Mouse (Mus musculus) brown adipose tissue, adult 24 weeks (tissue): Measurements from ENCODE around the gene Nanp. TPM values are rescaled to one million over a fixed set of nuclear protein-coding genes. Genes with fewer than 3 reads are reported as not detected.
A peak's percentile ranks its signal among the peaks of the same experiment; 100 is the strongest.

Experiments
- H3K27ac ChIP-seq: fragments of 200-500 bp; replicated peaks from 2 replicates; pipeline ENCODE4 v1.5.1; 2012; ENCODE audit warnings: low read depth, mild to moderate bottlenecking, low read length
- H3K4me1 ChIP-seq: fragments of 200-500 bp; 2 replicates; pipeline ENCODE4 v1.6.1; 2012; ENCODE audit warnings: low read length, mixed read lengths; ENCODE audit not compliant: control insufficient read depth, insufficient read depth, insufficient read length
- H3K4me3 ChIP-seq: fragments of 200-500 bp; 2 replicates; pipeline ENCODE4 v1.5.1; 2012; ENCODE audit warnings: low read depth, mild to moderate bottlenecking, low read length, moderate library complexity; ENCODE audit not compliant: insufficient read depth
- polyA plus RNA-seq: library from polyadenylated mRNA; stranded (reverse); fragments of >200 nt; gene quantifications from 2 replicates; pipeline ENCODE4 v1.2.4, GENCODE M21; 2012; ENCODE audit not compliant: missing spikeins, insufficient read depth, insufficient read length

Gene Nanp
- polyA plus RNA-seq, 1 experiment, result 2.1 TPM

- peaks cover 5% of the 10 kb centered on the region for H3K4me1 ChIP-seq
- H3K4me3 ChIP-seq, result peak overlapping the region; percentile 74
- H3K27ac ChIP-seq, result no peak overlapping the region
These were observed 31.2 kb downstream of the Nanp start for GRCm38 (mm10) chr2:151008006-151008405.

- no peak overlapping the region for H3K4me3 ChIP-seq
These were observed 32.8 kb downstream of the Nanp start for GRCm38 (mm10) chr2:151006281-151006945.

GRCm38 (mm10) chr2:151004390-151004789 is 34.8 kb downstream of the Nanp start:
- Histone ChIP-seq H3K4me3 (no peak overlapping the region), H3K27ac (no peak overlapping the region), H3K4me1 (peaks cover 5% of the 10 kb centered on the region)

More at GRCm38 (mm10) chr2:151006281-151006945, 32.8 kb downstream of the Nanp start:
- Histone ChIP-seq H3K27ac (no peak overlapping the region), H3K4me1 (peaks cover 5% of the 10 kb centered on the region)

GRCm38 (mm10) chr2:151003796-151004195 is 35.4 kb downstream of the Nanp start:
- H3K4me3 ChIP-seq, result no peak overlapping the region
- peaks cover 5% of the 10 kb centered on the region for H3K4me1 ChIP-seq
- no peak overlapping the region for H3K27ac ChIP-seq

- Histone ChIP-seq H3K27ac (no peak overlapping the region), H3K4me1 (peaks cover 2% of the 10 kb centered on the region; the same call in 1 of the 2 replicates), H3K4me3 (no peak overlapping the region)
These were observed 37.5 kb downstream of the Nanp start for GRCm38 (mm10) chr2:151001619-151002175.

GRCm38 (mm10) chr2:151000402-151001178 is 38.6 kb downstream of the Nanp start:
- Histone ChIP-seq H3K27ac (no peak overlapping the region), H3K4me1 (peaks cover 2% of the 10 kb centered on the region; the same call in 1 of the 2 replicates), H3K4me3 (no peak overlapping the region)

- Histone ChIP-seq H3K27ac (no peak overlapping the region), H3K4me1 (no peaks in the 10 kb centered on the region), H3K4me3 (no peak overlapping the region)
These were observed 40.2 kb downstream of the Nanp start for GRCm38 (mm10) chr2:150999021-150999420.

GRCm38 (mm10) chr2:150997618-150998017 is 41.6 kb downstream of the Nanp start:
- H3K27ac ChIP-seq, result no peak overlapping the region
- H3K4me1 ChIP-seq, result no peaks in the 10 kb centered on the region
- no peak overlapping the region for H3K4me3 ChIP-seq

GRCm38 (mm10) chr2:150995324-150995723 is 43.9 kb downstream of the Nanp start:
- Histone ChIP-seq H3K27ac (no peak overlapping the region), H3K4me1 (no peaks in the 10 kb centered on the region), H3K4me3 (no peak overlapping the region)

- Histone ChIP-seq H3K27ac (no peak overlapping the region), H3K4me1 (no peaks in the 10 kb centered on the region), H3K4me3 (no peak overlapping the region)
These were observed 48.1 kb downstream of the Nanp start for GRCm38 (mm10) chr2:150991050-150991449.

GRCm38 (mm10) chr2:150990506-150990905 is 48.7 kb downstream of the Nanp start:
- Histone ChIP-seq H3K4me1 (no peaks in the 10 kb centered on the region), H3K4me3 (no peak overlapping the region), H3K27ac (no peak overlapping the region)

GRCm38 (mm10) chr2:150985359-150985758 is 53.8 kb downstream of the Nanp start:
- H3K27ac ChIP-seq, result no peak overlapping the region
- H3K4me1 ChIP-seq, result no peaks in the 10 kb centered on the region
- H3K4me3 ChIP-seq, result no peak overlapping the region

- H3K4me3 ChIP-seq, result no peak overlapping the region
- H3K4me1 ChIP-seq, result no peaks in the 10 kb centered on the region
These were observed 57.1 kb downstream of the Nanp start for GRCm38 (mm10) chr2:150982051-150982450.

GRCm38 (mm10) chr2:150981524-150981923 is 57.7 kb downstream of the Nanp start:
- Histone ChIP-seq H3K27ac (no peak overlapping the region), H3K4me1 (no peaks in the 10 kb centered on the region)

More at GRCm38 (mm10) chr2:150982051-150982450, 57.1 kb downstream of the Nanp start:
- H3K27ac ChIP-seq, result no peak overlapping the region

GRCm38 (mm10) chr2:150979861-150980620 is 59.2 kb downstream of the Nanp start:
- Histone ChIP-seq H3K27ac (no peak overlapping the region), H3K4me3 (no peak overlapping the region), H3K4me1 (no peaks in the 10 kb centered on the region)

More at GRCm38 (mm10) chr2:150981524-150981923, 57.7 kb downstream of the Nanp start:
- H3K4me3 ChIP-seq, result no peak overlapping the region
